Mouse (Mus musculus): ENCODE results near the gene Mex3d.

GRCm38 (mm10) chr10:80421651-80422472 is 34.4 kb upstream of the Mex3d start:
- no peak for TF ChIP-seq CTCF (IDR thresholded peaks at IDR 0.05; ENCODE audit: borderline replicate concordance, extremely low read depth, insufficient read depth, insufficient read length)
- no peak for TF ChIP-seq POLR2A (IDR thresholded peaks at IDR 0.05; ENCODE audit: borderline replicate concordance, extremely low read depth, insufficient read depth, insufficient read length, poor library complexity, severe bottlenecking)
